Mouse (Mus musculus): ENCODE data around the gene Adgrv1. TPM values are rescaled to one million over a fixed set of nuclear protein-coding genes. Genes with fewer than 3 reads are reported as not detected.

Gene Adgrv1
- polyA plus RNA-seq, 1 experiment: 0.56 TPM

- TF ChIP-seq CTCF (conservative IDR thresholded peaks at IDR 0.05; ENCODE audit: insufficient read depth, insufficient read length, low read depth, low read length) (no peak), POLR2A (IDR thresholded peaks at IDR 0.05; ENCODE audit: low read depth, low read length) (no peak)
- 54% methylated on average over 8 of the region's 8 CpGs for WGBS
- no peaks in the 10 kb centered on the region for H3K27me3 ChIP-seq (replicated peaks; ENCODE audit: control insufficient read depth, insufficient read depth, low read length)
- DNase-seq: peak; percentile 63
- no peak overlapping the region; the same call in 1 of the 2 replicates for H3K27ac ChIP-seq (ENCODE audit: insufficient read depth, low read depth, low read length)
- no peaks in the 10 kb centered on the region for H3K36me3 ChIP-seq (ENCODE audit: control insufficient read depth, insufficient read depth, low read length)
- no peak overlapping the region for H3K4me3 ChIP-seq (ENCODE audit: insufficient read depth, low read depth, low read length)
- no peaks in the 10 kb centered on the region for H3K4me1 ChIP-seq (ENCODE audit: control insufficient read depth, insufficient read depth, low read length)
Measured at GRCm38 (mm10) chr13:81108526-81109302, 524.2 kb downstream of the Adgrv1 start.

GRCm38 (mm10) chr13:81107436-81107835, 525.5 kb downstream of the Adgrv1 start:
- no peak for DNase-seq
- TF ChIP-seq CTCF (conservative IDR thresholded peaks at IDR 0.05; ENCODE audit: insufficient read depth, insufficient read length, low read depth, low read length) (no peak), POLR2A (IDR thresholded peaks at IDR 0.05; ENCODE audit: low read depth, low read length) (no peak)
- WGBS: 71% methylated on average over 5 of the region's 5 CpGs

GRCm38 (mm10) chr13:81103794-81104193, 529.2 kb downstream of the Adgrv1 start:
- peak; percentile 72 for DNase-seq
- Histone ChIP-seq H3K36me3 (ENCODE audit: control insufficient read depth, insufficient read depth, low read length) (no peaks in the 10 kb centered on the region), H3K4me3 (ENCODE audit: insufficient read depth, low read depth, low read length) (no peak overlapping the region), H3K27me3 (replicated peaks; ENCODE audit: control insufficient read depth, insufficient read depth, low read length) (no peaks in the 10 kb centered on the region), H3K27ac (ENCODE audit: insufficient read depth, low read depth, low read length) (no peak overlapping the region), H3K4me1 (ENCODE audit: control insufficient read depth, insufficient read depth, low read length) (no peaks in the 10 kb centered on the region)
- TF ChIP-seq POLR2A (IDR thresholded peaks at IDR 0.05; ENCODE audit: low read depth, low read length) (no peak), CTCF (conservative IDR thresholded peaks at IDR 0.05; ENCODE audit: insufficient read depth, insufficient read length, low read depth, low read length) (no peak)
- WGBS: 36% methylated on average over 4 of the region's 4 CpGs

More at GRCm38 (mm10) chr13:81107436-81107835, 525.5 kb downstream of the Adgrv1 start:
- no peak overlapping the region for H3K27ac ChIP-seq (ENCODE audit: insufficient read depth, low read depth, low read length)
- no peak overlapping the region for H3K4me3 ChIP-seq (ENCODE audit: insufficient read depth, low read depth, low read length)
- H3K4me1 ChIP-seq (ENCODE audit: control insufficient read depth, insufficient read depth, low read length): no peaks in the 10 kb centered on the region
- no peaks in the 10 kb centered on the region for H3K36me3 ChIP-seq (ENCODE audit: control insufficient read depth, insufficient read depth, low read length)
- no peaks in the 10 kb centered on the region for H3K27me3 ChIP-seq (replicated peaks; ENCODE audit: control insufficient read depth, insufficient read depth, low read length)

GRCm38 (mm10) chr13:81096424-81096823, 536.5 kb downstream of the Adgrv1 start:
- no peaks in the 10 kb centered on the region for H3K36me3 ChIP-seq (ENCODE audit: control insufficient read depth, insufficient read depth, low read length)
- no peak overlapping the region for H3K4me3 ChIP-seq (ENCODE audit: insufficient read depth, low read depth, low read length)
- 93% methylated on average over 2 of the region's 2 CpGs for WGBS
- TF ChIP-seq POLR2A (IDR thresholded peaks at IDR 0.05; ENCODE audit: low read depth, low read length) (no peak), CTCF (conservative IDR thresholded peaks at IDR 0.05; ENCODE audit: insufficient read depth, insufficient read length, low read depth, low read length) (no peak)
- no peaks in the 10 kb centered on the region for H3K4me1 ChIP-seq (ENCODE audit: control insufficient read depth, insufficient read depth, low read length)
- no peak overlapping the region for H3K27ac ChIP-seq (ENCODE audit: insufficient read depth, low read depth, low read length)
- H3K27me3 ChIP-seq (replicated peaks; ENCODE audit: control insufficient read depth, insufficient read depth, low read length): no peaks in the 10 kb centered on the region
- no peak for DNase-seq

GRCm38 (mm10) chr13:81094513-81094912, 538.4 kb downstream of the Adgrv1 start:
- WGBS: 76% methylated on average over 6 of the region's 6 CpGs
- TF ChIP-seq CTCF (conservative IDR thresholded peaks at IDR 0.05; ENCODE audit: insufficient read depth, insufficient read length, low read depth, low read length) (no peak), POLR2A (IDR thresholded peaks at IDR 0.05; ENCODE audit: low read depth, low read length) (no peak)

GRCm38 (mm10) chr13:81090051-81090836, 542.7 kb downstream of the Adgrv1 start:
- DNase-seq: no peak
- TF ChIP-seq CTCF (conservative IDR thresholded peaks at IDR 0.05; ENCODE audit: insufficient read depth, insufficient read length, low read depth, low read length) (no peak), POLR2A (IDR thresholded peaks at IDR 0.05; ENCODE audit: low read depth, low read length) (no peak)
- no peak overlapping the region for H3K4me3 ChIP-seq (ENCODE audit: insufficient read depth, low read depth, low read length)
- WGBS: 95% methylated on average over 1 of the region's 1 CpGs
- H3K36me3 ChIP-seq (ENCODE audit: control insufficient read depth, insufficient read depth, low read length): no peaks in the 10 kb centered on the region
- H3K4me1 ChIP-seq (ENCODE audit: control insufficient read depth, insufficient read depth, low read length): no peaks in the 10 kb centered on the region
- no peak overlapping the region for H3K27ac ChIP-seq (ENCODE audit: insufficient read depth, low read depth, low read length)
- H3K27me3 ChIP-seq (replicated peaks; ENCODE audit: control insufficient read depth, insufficient read depth, low read length): no peaks in the 10 kb centered on the region

More at GRCm38 (mm10) chr13:81094513-81094912, 538.4 kb downstream of the Adgrv1 start:
- H3K36me3 ChIP-seq (ENCODE audit: control insufficient read depth, insufficient read depth, low read length): no peaks in the 10 kb centered on the region
- no peak overlapping the region for H3K27ac ChIP-seq (ENCODE audit: insufficient read depth, low read depth, low read length)
- no peaks in the 10 kb centered on the region for H3K27me3 ChIP-seq (replicated peaks; ENCODE audit: control insufficient read depth, insufficient read depth, low read length)
- H3K4me3 ChIP-seq (ENCODE audit: insufficient read depth, low read depth, low read length): no peak overlapping the region
- peak; percentile 4 for DNase-seq
- H3K4me1 ChIP-seq (ENCODE audit: control insufficient read depth, insufficient read depth, low read length): no peaks in the 10 kb centered on the region

Measured in kidney, adult 2 months (tissue).